Mouse (Mus musculus) thymus, postnatal 4 days (tissue): ENCODE data around the gene Sec61b.

Source experiments
- DNase-seq: peaks from one replicate; pipeline ENCODE4 v3.0.0; 2021

Gene Sec61b

GRCm38 (mm10) chr4:47473968-47474729 is at the start of gene Sec61b, which contains the start of gene Alg2:
Sec61b (plus strand) TSS chr4:47474658.
Alg2 (minus strand) TSS chr4:47474333.
- DNase-seq: peak; percentile 97

GRCm38 (mm10) chr4:47425247-47425830 is 49.1 kb upstream of the Sec61b start:
- DNase-seq: peak; percentile 75

DNA sequence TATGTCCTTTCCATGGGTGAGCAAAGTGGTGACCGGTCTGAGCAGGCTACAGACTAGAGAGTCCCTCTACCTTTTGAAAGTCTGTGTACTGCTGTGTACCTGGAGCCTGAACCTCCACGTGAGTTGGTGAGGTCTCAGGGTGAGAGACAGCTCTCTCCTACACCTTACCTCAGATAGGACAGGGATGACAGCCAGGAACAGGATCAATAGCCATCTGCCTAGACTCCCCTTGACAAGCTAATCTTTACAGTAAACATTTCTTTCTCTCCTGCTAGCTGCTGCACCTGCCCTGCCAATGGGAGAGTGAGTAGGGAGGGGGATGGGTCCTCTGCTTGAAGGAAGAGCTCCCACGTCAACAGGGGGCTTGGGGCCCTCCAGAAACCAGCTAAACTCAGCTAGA is 46.9 kb upstream of the Sec61b start:
- DNase-seq: no peak

- DNase-seq: no peak
These were observed 43.9 kb upstream of the Sec61b start for GRCm38 (mm10) chr4:47430557-47430956.

DNA sequence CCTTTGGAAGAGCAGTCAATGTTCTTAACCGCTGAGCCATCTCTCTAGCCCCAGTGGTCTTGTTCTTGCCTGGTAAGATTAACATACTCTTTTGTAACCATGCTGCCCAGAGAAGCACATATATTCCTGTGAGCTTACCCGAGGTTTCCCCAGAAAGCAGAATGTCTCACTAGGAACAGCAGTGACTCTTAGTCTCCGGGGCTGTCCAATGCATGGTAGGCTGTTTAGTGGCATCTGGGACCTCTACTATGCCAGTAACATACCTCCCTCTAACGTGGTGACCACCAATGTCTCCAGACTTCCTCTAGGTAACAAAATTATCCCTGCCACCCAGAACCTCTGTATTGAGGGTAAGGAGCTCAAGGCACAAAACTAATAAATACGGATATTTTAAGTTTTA is 43.4 kb upstream of the Sec61b start:
- DNase-seq: no peak

DNA sequence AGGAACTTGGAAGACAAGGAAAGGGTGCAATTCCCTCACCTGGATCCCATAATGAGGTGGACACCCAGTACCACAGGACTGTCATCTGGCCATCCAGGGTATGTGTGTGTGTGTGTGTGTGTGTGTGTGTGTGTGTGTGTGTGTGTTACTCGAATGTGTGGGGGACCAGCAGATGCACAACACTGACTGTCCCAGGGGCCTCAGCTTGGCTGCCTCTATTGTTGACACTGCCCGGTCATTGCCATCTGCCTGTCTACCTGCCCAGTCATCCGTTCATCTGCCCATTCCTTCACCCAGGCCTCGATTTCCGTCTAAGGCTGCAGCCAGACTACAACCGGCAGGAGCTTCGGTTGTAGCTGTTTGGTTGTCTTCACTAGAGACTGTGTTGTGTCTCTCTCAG is 41.7 kb upstream of the Sec61b start:
- no peak for DNase-seq

- DNase-seq: peak; percentile 5
These were observed 39.3 kb upstream of the Sec61b start for GRCm38 (mm10) chr4:47435131-47435530.

DNA sequence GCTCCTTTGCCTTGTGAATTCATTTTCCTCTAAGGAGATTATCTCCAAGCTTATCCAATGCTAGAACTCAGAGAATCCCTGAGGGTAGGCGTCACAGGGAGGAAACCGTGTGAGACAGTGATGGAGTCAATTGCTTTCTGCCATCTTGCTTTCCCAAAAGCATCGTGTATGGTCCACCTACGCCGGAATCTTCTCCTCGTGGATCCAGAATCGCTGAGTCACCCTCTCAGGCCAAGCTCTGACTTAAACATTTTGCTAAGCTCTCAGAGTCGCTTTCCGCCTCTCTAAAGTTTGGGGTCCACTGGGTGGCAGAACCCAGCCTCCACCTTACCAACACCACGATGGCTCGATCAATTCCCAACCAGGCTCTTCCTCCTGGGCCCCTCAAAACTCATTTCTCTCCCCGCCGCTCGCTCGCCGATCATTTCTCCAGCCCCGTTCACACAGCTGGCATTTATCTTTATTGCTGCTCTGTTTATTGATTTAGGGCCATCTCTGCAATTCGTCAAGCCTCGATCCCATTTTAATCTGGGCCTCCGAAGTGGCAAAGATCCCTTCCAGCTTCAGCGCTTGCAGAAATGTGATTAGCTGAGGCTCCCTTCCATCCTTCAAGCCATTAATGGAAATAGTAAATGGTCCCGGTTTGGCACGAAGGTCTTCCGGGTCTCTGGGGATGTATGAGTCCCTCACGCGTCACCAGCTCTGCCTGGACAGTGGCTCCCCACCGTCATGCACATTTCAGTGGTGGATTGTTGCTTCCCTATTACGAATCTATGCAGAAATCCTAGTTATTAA is 38.7 kb upstream of the Sec61b start:
- peak; percentile 3 for DNase-seq

GRCm38 (mm10) chr4:47437365-47438340 is 36.8 kb upstream of the Sec61b start:
- peak; percentile 87 for DNase-seq

- DNase-seq: no peak
These were observed 35.5 kb upstream of the Sec61b start for GRCm38 (mm10) chr4:47438956-47439355.

GRCm38 (mm10) chr4:47440951-47441350 is 33.5 kb upstream of the Sec61b start:
- DNase-seq: no peak

DNA sequence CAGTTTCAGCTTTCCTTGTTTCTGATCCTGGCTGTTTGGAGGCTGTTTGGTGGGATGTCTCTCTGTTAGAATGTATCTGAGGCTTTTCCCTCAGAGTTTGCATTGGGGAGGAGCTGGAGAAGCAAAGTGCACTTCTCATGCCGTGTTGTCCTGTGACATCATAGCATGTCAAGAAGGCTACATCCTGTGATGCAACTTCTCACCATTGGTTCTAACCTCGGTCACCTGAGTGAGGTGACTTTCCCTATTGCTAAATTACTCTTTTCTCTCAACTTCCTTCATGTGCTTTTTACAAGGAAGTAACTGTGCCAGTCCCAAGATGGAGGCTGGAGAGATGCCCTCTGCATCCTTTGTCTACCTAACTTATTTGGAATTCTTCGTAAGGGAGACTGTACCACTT is 25.9 kb upstream of the Sec61b start:
- DNase-seq: no peak

DNA sequence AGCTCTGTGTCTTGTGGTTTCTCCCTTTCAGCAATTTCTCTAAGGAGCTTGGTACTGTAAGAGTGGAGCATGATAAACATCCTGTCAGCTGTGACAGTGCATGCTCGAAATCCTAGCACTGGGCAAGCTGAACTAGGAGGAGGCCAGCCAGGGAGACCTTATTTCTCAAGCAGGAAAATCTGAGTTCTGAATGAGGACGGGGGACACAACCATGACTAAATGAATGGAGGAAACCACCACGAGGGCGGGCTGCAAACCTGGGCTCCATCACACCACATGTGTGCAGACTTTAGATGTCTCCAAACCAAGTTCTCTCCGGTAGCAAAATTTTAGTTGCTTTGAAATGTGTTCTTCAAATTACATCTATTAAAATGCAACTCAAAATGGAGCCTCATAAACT is 25.3 kb upstream of the Sec61b start:
- no peak for DNase-seq

- no peak for DNase-seq
These were observed 24.6 kb upstream of the Sec61b start for GRCm38 (mm10) chr4:47449586-47450522.

DNA sequence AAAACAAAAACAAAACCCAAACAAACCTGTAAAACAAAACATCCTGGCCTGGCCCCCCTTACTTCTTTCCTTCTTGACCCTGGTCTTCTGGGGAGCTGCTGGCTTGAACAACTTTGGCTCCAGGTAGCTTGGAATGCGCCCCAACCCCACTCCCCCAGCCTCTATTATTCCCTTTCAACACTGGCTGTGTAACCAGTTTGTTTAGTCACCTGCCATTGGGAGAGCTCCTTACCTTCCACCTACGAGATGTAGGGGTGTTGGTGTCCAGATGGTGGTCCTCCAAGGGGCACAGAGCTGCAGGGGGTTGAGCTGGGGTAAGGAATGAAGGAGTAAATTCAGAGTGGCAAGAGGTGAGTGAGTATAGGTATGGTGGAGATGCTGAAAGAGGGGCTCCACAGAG is 7.3 kb upstream of the Sec61b start:
- no peak for DNase-seq

- DNase-seq: no peak
These were observed 881 bp upstream of the Sec61b start for GRCm38 (mm10) chr4:47473586-47473967.

- peak; percentile 35 for DNase-seq
These were observed 529 bp downstream of the Sec61b start for GRCm38 (mm10) chr4:47474730-47475643.

GRCm38 (mm10) chr4:47477539-47477938 is 3.1 kb downstream of the Sec61b start:
- DNase-seq: no peak

GRCm38 (mm10) chr4:47480095-47480494 is 5.6 kb downstream of the Sec61b start:
- DNase-seq: no peak

DNA sequence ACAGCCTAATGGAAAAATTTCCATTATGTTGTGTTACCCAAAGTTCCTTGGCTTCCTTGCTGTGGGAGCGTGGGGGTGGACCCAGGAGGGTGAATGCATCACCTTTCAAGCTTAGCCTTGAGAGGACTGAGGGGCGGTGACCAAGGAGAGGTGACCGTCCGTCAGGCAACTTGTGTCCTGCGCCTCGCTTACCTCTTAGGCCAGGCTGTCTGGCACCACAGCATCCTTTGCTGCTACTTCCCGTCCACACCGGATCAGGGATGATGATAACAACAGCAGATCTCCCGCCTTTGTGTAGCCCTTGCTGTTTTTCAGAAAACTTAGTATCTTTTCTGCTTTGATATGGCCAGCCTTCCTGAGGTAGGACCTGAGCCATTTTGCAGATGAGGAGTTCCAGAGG is 6.1 kb downstream of the Sec61b start:
- no peak for DNase-seq
